Mouse (Mus musculus): Measurements from ENCODE around the gene Phrf1. TPM values are rescaled to one million over a fixed set of nuclear protein-coding genes. Genes with fewer than 3 reads are reported as not detected.

The Phrf1 gene
- polyA plus RNA-seq, 1 experiment from 2014 or later: 87.1 TPM

GRCm38 (mm10) chr7:141195754-141196153 is 32.8 kb upstream of the Phrf1 start:
- H3K4me3 ChIP-seq: no peak overlapping the region; the same call in 1 of the 2 replicates
- H3K36me3 ChIP-seq: peaks cover 15% of the 10 kb centered on the region
- no peak overlapping the region for H3K27ac ChIP-seq
- H3K4me2 ChIP-seq (replicated peaks): peak overlapping the region; percentile 95
- H3K4me1 ChIP-seq: peaks cover 21% of the 10 kb centered on the region
- H3K9ac ChIP-seq: no peak overlapping the region
- no peaks in the 10 kb centered on the region for H3K27me3 ChIP-seq
- WGBS: 80% methylated on average over 2 of the region's 2 CpGs
- H3K9me3 ChIP-seq: no peaks in the 10 kb centered on the region
- ATAC-seq (ENCODE audit: insufficient number of reproducible peaks, insufficient read depth, low FRiP score, low TSS enrichment): no peak

GRCm38 (mm10) chr7:141196619-141197282 is 31.8 kb upstream of the Phrf1 start:
- Histone ChIP-seq H3K4me3 (no peak overlapping the region), H3K27me3 (no peaks in the 10 kb centered on the region), H3K36me3 (peaks cover 6% of the 10 kb centered on the region), H3K4me1 (peaks cover 21% of the 10 kb centered on the region), H3K9ac (no peak overlapping the region), H3K4me2 (replicated peaks) (no peak overlapping the region), H3K9me3 (no peaks in the 10 kb centered on the region), H3K27ac (no peak overlapping the region)
- WGBS: 94% methylated on average over 8 of the region's 8 CpGs
- ATAC-seq (ENCODE audit: insufficient number of reproducible peaks, insufficient read depth, low FRiP score, low TSS enrichment): no peak

- Histone ChIP-seq H3K27me3 (no peaks in the 10 kb centered on the region), H3K27ac (no peak overlapping the region), H3K4me3 (no peak overlapping the region), H3K4me2 (replicated peaks) (no peak overlapping the region), H3K36me3 (no peaks in the 10 kb centered on the region), H3K9ac (no peak overlapping the region), H3K4me1 (peaks cover 9% of the 10 kb centered on the region), H3K9me3 (no peaks in the 10 kb centered on the region)
- ATAC-seq (ENCODE audit: insufficient number of reproducible peaks, insufficient read depth, low FRiP score, low TSS enrichment): no peak
- WGBS: 98% methylated on average over 4 of the region's 4 CpGs
Measured at GRCm38 (mm10) chr7:141198121-141198520, 30.5 kb upstream of the Phrf1 start.

- H3K9me3 ChIP-seq: no peaks in the 10 kb centered on the region
- no peak overlapping the region for H3K4me3 ChIP-seq
- H3K27me3 ChIP-seq: no peaks in the 10 kb centered on the region
- no peak for ATAC-seq (ENCODE audit: insufficient number of reproducible peaks, insufficient read depth, low FRiP score, low TSS enrichment)
- H3K4me2 ChIP-seq (replicated peaks): no peak overlapping the region
- WGBS: 76% methylated on average over 3 of the region's 3 CpGs
- H3K27ac ChIP-seq: no peak overlapping the region
- no peaks in the 10 kb centered on the region for H3K36me3 ChIP-seq
- H3K9ac ChIP-seq: no peak overlapping the region
- no peaks in the 10 kb centered on the region for H3K4me1 ChIP-seq
Measured at GRCm38 (mm10) chr7:141204546-141204945, 24.0 kb upstream of the Phrf1 start.

- 88% methylated on average over 5 of the region's 5 CpGs for WGBS
- H3K27me3 ChIP-seq: no peaks in the 10 kb centered on the region
- no peak overlapping the region for H3K9ac ChIP-seq
- ATAC-seq (ENCODE audit: insufficient number of reproducible peaks, insufficient read depth, low FRiP score, low TSS enrichment): no peak; the same call in 1 of the 2 replicates
- no peaks in the 10 kb centered on the region for H3K9me3 ChIP-seq
- no peaks in the 10 kb centered on the region for H3K4me1 ChIP-seq
- H3K4me3 ChIP-seq: no peak overlapping the region
- H3K4me2 ChIP-seq (replicated peaks): no peak overlapping the region
- no peak overlapping the region for H3K27ac ChIP-seq
- no peaks in the 10 kb centered on the region for H3K36me3 ChIP-seq
Measured at GRCm38 (mm10) chr7:141205504-141205903, 23.1 kb upstream of the Phrf1 start.

GRCm38 (mm10) chr7:141206182-141206937 is 22.2 kb upstream of the Phrf1 start:
- Histone ChIP-seq H3K4me1 (no peaks in the 10 kb centered on the region), H3K4me2 (replicated peaks) (no peak overlapping the region), H3K27me3 (no peaks in the 10 kb centered on the region), H3K27ac (no peak overlapping the region), H3K9me3 (no peaks in the 10 kb centered on the region), H3K4me3 (no peak overlapping the region), H3K9ac (no peak overlapping the region), H3K36me3 (no peaks in the 10 kb centered on the region)
- ATAC-seq (ENCODE audit: insufficient number of reproducible peaks, insufficient read depth, low FRiP score, low TSS enrichment): no peak
- 89% methylated on average over 18 of the region's 18 CpGs for WGBS

GRCm38 (mm10) chr7:141209526-141209925 is 19.1 kb upstream of the Phrf1 start:
- H3K4me3 ChIP-seq: no peak overlapping the region
- H3K36me3 ChIP-seq: no peaks in the 10 kb centered on the region
- ATAC-seq (ENCODE audit: insufficient number of reproducible peaks, insufficient read depth, low FRiP score, low TSS enrichment): no peak
- H3K27ac ChIP-seq: no peak overlapping the region
- no peak overlapping the region for H3K9ac ChIP-seq
- WGBS: 66% methylated on average over 3 of the region's 3 CpGs
- no peak overlapping the region for H3K4me2 ChIP-seq (replicated peaks)
- no peaks in the 10 kb centered on the region; the same call in 1 of the 2 replicates for H3K4me1 ChIP-seq
- no peaks in the 10 kb centered on the region for H3K27me3 ChIP-seq
- no peaks in the 10 kb centered on the region for H3K9me3 ChIP-seq

GRCm38 (mm10) chr7:141210137-141210536 is 18.4 kb upstream of the Phrf1 start:
- Histone ChIP-seq H3K4me2 (replicated peaks) (no peak overlapping the region), H3K36me3 (no peaks in the 10 kb centered on the region), H3K4me3 (no peak overlapping the region), H3K4me1 (peaks cover 5% of the 10 kb centered on the region; the same call in 1 of the 2 replicates), H3K27ac (no peak overlapping the region), H3K27me3 (no peaks in the 10 kb centered on the region), H3K9ac (no peak overlapping the region), H3K9me3 (no peaks in the 10 kb centered on the region)
- WGBS: 84% methylated on average over 12 of the region's 12 CpGs
- ATAC-seq (ENCODE audit: insufficient number of reproducible peaks, insufficient read depth, low FRiP score, low TSS enrichment): no peak

- no peak overlapping the region for H3K4me2 ChIP-seq (replicated peaks)
- 85% methylated on average over 14 of the region's 14 CpGs for WGBS
- peaks cover 6% of the 10 kb centered on the region; the same call in 1 of the 2 replicates for H3K4me1 ChIP-seq
- H3K4me3 ChIP-seq: no peak overlapping the region
- no peak for ATAC-seq (ENCODE audit: insufficient number of reproducible peaks, insufficient read depth, low FRiP score, low TSS enrichment)
- H3K27me3 ChIP-seq: no peaks in the 10 kb centered on the region
- H3K9me3 ChIP-seq: no peaks in the 10 kb centered on the region
- H3K9ac ChIP-seq: no peak overlapping the region
- no peak overlapping the region for H3K27ac ChIP-seq
- H3K36me3 ChIP-seq: no peaks in the 10 kb centered on the region
Measured at GRCm38 (mm10) chr7:141210606-141211131, 17.9 kb upstream of the Phrf1 start.

- 77% methylated on average over 3 of the region's 3 CpGs for WGBS
- no peaks in the 10 kb centered on the region for H3K9me3 ChIP-seq
- H3K9ac ChIP-seq: no peak overlapping the region
- H3K27me3 ChIP-seq: no peaks in the 10 kb centered on the region
- H3K4me1 ChIP-seq: peaks cover 19% of the 10 kb centered on the region
- ATAC-seq (ENCODE audit: insufficient number of reproducible peaks, insufficient read depth, low FRiP score, low TSS enrichment): no peak
- peaks cover 11% of the 10 kb centered on the region; the same call in 1 of the 2 replicates for H3K36me3 ChIP-seq
- H3K4me3 ChIP-seq: no peak overlapping the region
- no peak overlapping the region for H3K27ac ChIP-seq
- no peak overlapping the region for H3K4me2 ChIP-seq (replicated peaks)
Measured at GRCm38 (mm10) chr7:141213133-141213532, 15.5 kb upstream of the Phrf1 start.

GRCm38 (mm10) chr7:141213605-141214235 is 14.9 kb upstream of the Phrf1 start, which contains the start of gene Lmntd2:
Gene Lmntd2 (minus strand): TSS chr7:141214080.
- peak within 1 kb of the TSS; percentile 89 for H3K4me2 ChIP-seq (replicated peaks)
- WGBS: 92% methylated on average over 11 of the region's 11 CpGs
- peak within 1 kb of the TSS; percentile 94 for H3K27ac ChIP-seq
- peaks cover 12% of the 10 kb centered on the region; the same call in 1 of the 2 replicates for H3K36me3 ChIP-seq
- peaks cover 19% of the 10 kb centered on the region for H3K4me1 ChIP-seq
- H3K27me3 ChIP-seq: no peaks in the 10 kb centered on the region
- no peak for ATAC-seq (ENCODE audit: insufficient number of reproducible peaks, insufficient read depth, low FRiP score, low TSS enrichment)
- H3K9ac ChIP-seq: peak within 1 kb of the TSS; percentile 72
- no peaks in the 10 kb centered on the region for H3K9me3 ChIP-seq
- H3K4me3 ChIP-seq: peak within 1 kb of the TSS; percentile 68

All from embryonic facial prominence, embryonic 12.5 days (tissue).